Mouse (Mus musculus) hindbrain, embryonic 12.5 days (tissue): ENCODE results near the gene Atp8a2. TPM values are rescaled to one million over a fixed set of nuclear protein-coding genes. Genes with fewer than 3 reads are reported as not detected.
"Not testable (repeated sequence)": the region's sequence is repeated elsewhere in the genome, so short reads cannot be mapped to it uniquely, and the experiment has no call there.

Source experiments
- ATAC-seq: fragments of 200-750 bp; cut with Nextera tagmentation; 2 replicates; pipeline ENCODE4 v1.8.0; 2017; ENCODE audit warnings: moderate TSS enrichment; ENCODE audit not compliant: low FRiP score
- H3K27ac ChIP-seq: fragments of 300-500 bp; sonication (generic); 2 replicates; pipeline ENCODE4 v1.5.1; 2016; ENCODE audit warnings: mild to moderate bottlenecking
- H3K27me3 ChIP-seq: fragments of 300-500 bp; sonication (generic); 2 replicates; pipeline ENCODE4 v1.6.1; 2016; ENCODE audit warnings: mild to moderate bottlenecking
- H3K36me3 ChIP-seq: fragments of 300-500 bp; sonication (generic); 2 replicates; pipeline ENCODE4 v1.6.1; 2016; ENCODE audit warnings: mild to moderate bottlenecking
- H3K4me1 ChIP-seq: fragments of 300-500 bp; sonication (generic); 2 replicates; pipeline ENCODE4 v1.6.1; 2016
- H3K4me2 ChIP-seq: fragments of 300-500 bp; sonication (generic); replicated peaks from 2 replicates; pipeline ENCODE4 v1.6.1; 2016; ENCODE audit warnings: mild to moderate bottlenecking
- H3K4me3 ChIP-seq: fragments of 300-500 bp; sonication (generic); 2 replicates; pipeline ENCODE4 v1.5.1; 2016; ENCODE audit warnings: mild to moderate bottlenecking
- H3K9ac ChIP-seq: fragments of 300-500 bp; sonication (generic); 2 replicates; pipeline ENCODE4 v1.6.1; 2016; ENCODE audit warnings: mild to moderate bottlenecking, moderate library complexity
- H3K9me3 ChIP-seq: fragments of 300-500 bp; sonication (generic); replicated peaks from 2 replicates; pipeline ENCODE4 v1.6.1; 2016; ENCODE audit warnings: mild to moderate bottlenecking
- WGBS: fragments of 180-500 bp; shearing (Covaris S2); methylation state at CpG from one replicate; pipeline ENCODE4 v1.1.7; 2016; 5-methylcytosine and 5-hydroxymethylcytosine counted together
- polyA plus RNA-seq: library from polyadenylated mRNA; unstranded; fragments of >200 nt; fragmentation: Nextera tagmentation; extraction: Ambion mirVana; gene quantifications from 2 replicates; pipeline ENCODE4 v1.2.1, GENCODE M21; 2016

The Atp8a2 gene
- polyA plus RNA-seq, 1 experiment from 2014 or later = 20.7 TPM

- no peak overlapping the region; the same call in 1 of the 2 replicates for H3K27ac ChIP-seq
- peak; percentile 56 for ATAC-seq
- H3K4me2 ChIP-seq = no peak overlapping the region
- H3K4me3 ChIP-seq = no peak overlapping the region
- H3K27me3 ChIP-seq = no peaks in the 10 kb centered on the region
- no peaks in the 10 kb centered on the region for H3K9me3 ChIP-seq
- no peak overlapping the region for H3K9ac ChIP-seq
- H3K4me1 ChIP-seq = peaks cover 9% of the 10 kb centered on the region
- H3K36me3 ChIP-seq = no peaks in the 10 kb centered on the region
- WGBS = 62% methylated on average over 5 of the region's 5 CpGs
Observed at GRCm38 (mm10) chr14:59819215-59820114, 377.5 kb downstream of the Atp8a2 start.

DNA sequence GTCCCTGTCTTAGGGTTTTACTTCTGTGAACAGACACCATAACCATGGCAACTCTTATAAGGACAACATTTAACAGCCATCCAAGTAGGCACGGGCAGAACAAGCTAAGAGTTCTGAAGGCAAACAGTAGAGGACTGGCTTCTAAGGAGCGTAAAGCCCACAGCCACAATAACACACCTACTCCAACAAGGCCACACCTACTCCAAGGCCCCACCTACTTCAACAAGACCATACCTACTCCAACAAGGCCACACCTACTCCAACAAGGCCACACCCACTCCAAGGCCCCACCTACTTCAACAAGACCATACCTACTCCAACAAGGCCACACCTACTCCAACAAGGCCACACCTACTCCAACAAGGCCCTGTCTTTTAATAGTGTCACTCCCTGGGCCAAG is 386.7 kb downstream of the Atp8a2 start:
- not testable (repeated sequence) for H3K9me3 ChIP-seq, H3K4me3 ChIP-seq, ATAC-seq, H3K27me3 ChIP-seq, H3K36me3 ChIP-seq, H3K4me1 ChIP-seq, H3K4me2 ChIP-seq, H3K9ac ChIP-seq, H3K27ac ChIP-seq
- WGBS = 100% methylated on average over 2 of the region's 2 CpGs

- no peak overlapping the region for H3K27ac ChIP-seq
- no peaks in the 10 kb centered on the region for H3K4me1 ChIP-seq
- H3K27me3 ChIP-seq = no peaks in the 10 kb centered on the region
- WGBS = 71% methylated on average over 4 of the region's 4 CpGs
- H3K36me3 ChIP-seq = no peaks in the 10 kb centered on the region
- H3K9ac ChIP-seq = no peak overlapping the region
- no peaks in the 10 kb centered on the region for H3K9me3 ChIP-seq
- no peak for ATAC-seq
- no peak overlapping the region for H3K4me3 ChIP-seq
- no peak overlapping the region for H3K4me2 ChIP-seq
Observed at GRCm38 (mm10) chr14:59809790-59810189, 387.2 kb downstream of the Atp8a2 start.

- no peaks in the 10 kb centered on the region for H3K36me3 ChIP-seq
- WGBS = 79% methylated on average over 7 of the region's 7 CpGs
- no peak for ATAC-seq
Observed at GRCm38 (mm10) chr14:59807528-59808300, 389.3 kb downstream of the Atp8a2 start.

GRCm38 (mm10) chr14:59806910-59807309 is 390.1 kb downstream of the Atp8a2 start:
- no peak overlapping the region for H3K4me2 ChIP-seq
- no peak overlapping the region for H3K9ac ChIP-seq
- no peaks in the 10 kb centered on the region for H3K36me3 ChIP-seq
- no peak for ATAC-seq
- H3K9me3 ChIP-seq = no peaks in the 10 kb centered on the region
- H3K4me1 ChIP-seq = no peaks in the 10 kb centered on the region
- 54% methylated on average over 4 of the region's 4 CpGs for WGBS
- H3K4me3 ChIP-seq = no peak overlapping the region
- no peak overlapping the region for H3K27ac ChIP-seq
- H3K27me3 ChIP-seq = no peaks in the 10 kb centered on the region

More at GRCm38 (mm10) chr14:59807528-59808300, 389.3 kb downstream of the Atp8a2 start:
- Histone ChIP-seq H3K27me3 (no peaks in the 10 kb centered on the region), H3K4me3 (no peak overlapping the region), H3K9me3 (no peaks in the 10 kb centered on the region), H3K4me2 (no peak overlapping the region), H3K4me1 (no peaks in the 10 kb centered on the region), H3K9ac (no peak overlapping the region), H3K27ac (no peak overlapping the region)

DNA sequence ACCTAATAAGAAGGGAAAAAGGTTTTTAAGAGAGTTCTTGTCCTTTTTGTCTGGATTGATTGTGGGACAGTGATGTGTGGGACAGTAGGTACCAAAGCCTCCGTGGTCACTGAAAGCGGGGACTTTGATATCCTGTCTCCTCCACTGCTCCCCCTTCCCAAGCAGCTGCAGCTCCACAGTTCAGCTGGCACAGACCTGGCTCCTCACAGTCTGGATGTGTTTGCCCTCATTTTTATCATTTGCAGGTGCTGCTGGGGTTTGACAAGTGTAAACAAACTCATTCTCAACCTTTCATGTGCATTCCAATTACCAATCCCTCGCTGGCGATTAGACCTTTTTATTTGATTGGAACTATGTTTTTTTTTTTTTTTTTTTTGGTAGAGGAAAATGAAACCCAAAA is 390.8 kb downstream of the Atp8a2 start:
- Histone ChIP-seq H3K4me3 (no peak overlapping the region), H3K36me3 (no peaks in the 10 kb centered on the region), H3K4me1 (no peaks in the 10 kb centered on the region), H3K27ac (no peak overlapping the region), H3K4me2 (no peak overlapping the region), H3K9ac (no peak overlapping the region), H3K9me3 (no peaks in the 10 kb centered on the region), H3K27me3 (no peaks in the 10 kb centered on the region)
- no peak for ATAC-seq
- WGBS = 61% methylated on average over 4 of the region's 4 CpGs

- H3K9ac ChIP-seq = no peak overlapping the region
- no peak overlapping the region for H3K4me2 ChIP-seq
- H3K27me3 ChIP-seq = no peaks in the 10 kb centered on the region
- 69% methylated on average over 7 of the region's 7 CpGs for WGBS
- no peak for ATAC-seq
- no peak overlapping the region for H3K4me3 ChIP-seq
- H3K9me3 ChIP-seq = no peaks in the 10 kb centered on the region
- no peaks in the 10 kb centered on the region for H3K4me1 ChIP-seq
- no peaks in the 10 kb centered on the region for H3K36me3 ChIP-seq
- H3K27ac ChIP-seq = no peak overlapping the region
Observed at GRCm38 (mm10) chr14:59805683-59806082, 391.3 kb downstream of the Atp8a2 start.

GRCm38 (mm10) chr14:59801961-59802599 is 394.9 kb downstream of the Atp8a2 start:
- no peak for ATAC-seq
- WGBS = 71% methylated on average over 8 of the region's 8 CpGs
- H3K4me2 ChIP-seq = no peak overlapping the region

GRCm38 (mm10) chr14:59799511-59799910 is 397.5 kb downstream of the Atp8a2 start:
- 92% methylated on average over 3 of the region's 3 CpGs for WGBS
- no peak for ATAC-seq
- no peaks in the 10 kb centered on the region for H3K27me3 ChIP-seq
- no peaks in the 10 kb centered on the region for H3K9me3 ChIP-seq
- no peak overlapping the region for H3K4me3 ChIP-seq
- H3K9ac ChIP-seq = no peak overlapping the region
- no peak overlapping the region for H3K4me2 ChIP-seq
- H3K36me3 ChIP-seq = no peaks in the 10 kb centered on the region
- no peak overlapping the region for H3K27ac ChIP-seq
- H3K4me1 ChIP-seq = no peaks in the 10 kb centered on the region

More at GRCm38 (mm10) chr14:59801961-59802599, 394.9 kb downstream of the Atp8a2 start:
- no peaks in the 10 kb centered on the region for H3K4me1 ChIP-seq
- no peak overlapping the region for H3K9ac ChIP-seq
- H3K9me3 ChIP-seq = no peaks in the 10 kb centered on the region
- no peak overlapping the region for H3K4me3 ChIP-seq
- H3K27me3 ChIP-seq = no peaks in the 10 kb centered on the region
- H3K27ac ChIP-seq = no peak overlapping the region
- H3K36me3 ChIP-seq = no peaks in the 10 kb centered on the region

DNA sequence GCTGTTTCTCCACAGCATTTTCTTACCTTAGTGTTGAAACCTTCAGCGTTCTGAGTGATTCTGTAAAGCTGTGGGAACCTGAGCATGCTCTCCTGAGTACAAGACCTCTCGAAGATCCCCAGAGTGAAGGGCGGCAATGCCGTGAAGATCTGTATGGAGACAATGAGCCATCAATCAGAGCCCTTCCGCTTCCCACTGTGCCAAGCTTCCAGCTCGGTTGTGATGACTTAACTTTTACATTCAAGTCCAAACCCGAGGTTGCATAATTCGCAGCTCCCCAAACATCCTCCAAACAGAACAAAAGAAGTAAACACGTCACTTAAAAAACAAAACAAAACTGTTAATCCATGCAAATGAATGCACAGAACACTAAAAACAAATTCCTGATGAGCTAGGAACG is 403.1 kb downstream of the Atp8a2 start:
- Histone ChIP-seq H3K27me3 (no peaks in the 10 kb centered on the region; the same call in 1 of the 2 replicates), H3K4me2 (no peak overlapping the region), H3K9me3 (no peaks in the 10 kb centered on the region), H3K9ac (no peak overlapping the region), H3K4me1 (no peaks in the 10 kb centered on the region), H3K36me3 (0 out of 2 replicates have a peak, but pooled peaks cover 3% of the 10 kb centered on the region), H3K27ac (no peak overlapping the region), H3K4me3 (no peak overlapping the region)
- no peak for ATAC-seq
- 36% methylated on average over 10 of the region's 10 CpGs for WGBS

GRCm38 (mm10) chr14:59783348-59784341 is 413.3 kb downstream of the Atp8a2 start:
- WGBS = 84% methylated on average over 11 of the region's 11 CpGs
- Histone ChIP-seq H3K9me3 (no peaks in the 10 kb centered on the region; the same call in 1 of the 2 replicates), H3K9ac (no peak overlapping the region), H3K4me2 (no peak overlapping the region), H3K4me1 (no peaks in the 10 kb centered on the region; the same call in 1 of the 2 replicates), H3K27me3 (no peaks in the 10 kb centered on the region), H3K27ac (no peak overlapping the region), H3K4me3 (no peak overlapping the region), H3K36me3 (no peaks in the 10 kb centered on the region)
- ATAC-seq = no peak
